9 mouse cellular contexts compared by ENCODE assay signal in genomic region chr10:43751881-43752675, GRCm38 (mm10).
DNase-seq lines count a peak whose midpoint lies in the region; ATAC-seq and TF ChIP-seq lines count a peak whose summit lies in the region.
"Had no signal": no experiment of that assay in that cellular context is flagged by ENCODE, and none has a peak within 500 bp of the region (broad histone marks: within the 10 kb centered on the region; RNA-seq: fewer than 3 reads in every experiment).

No protein-coding gene starts in this region.

- no peaks in the 10 kb centered on the region for H3K4me1 ChIP-seq in heart, postnatal 0 days (ENCODE audit: control insufficient read depth, insufficient read depth)
- no peaks in the 10 kb centered on the region for H3K4me1 ChIP-seq in midbrain, embryonic 11.5 days (ENCODE audit: control insufficient read depth, insufficient read depth, low read length)
- H3K4me1 ChIP-seq in stomach, embryonic 15.5 days = peaks cover 4% of the 10 kb centered on the region; the same call in 1 of the 2 replicates

- H3K27me3 ChIP-seq in heart, postnatal 0 days (ENCODE audit: control insufficient read depth, insufficient read depth, low read length) = no peaks in the 10 kb centered on the region
- no peaks in the 10 kb centered on the region for H3K27me3 ChIP-seq in midbrain, embryonic 11.5 days (ENCODE audit: control insufficient read depth, insufficient read depth, low read length)
- no peaks in the 10 kb centered on the region for H3K27me3 ChIP-seq in stomach, embryonic 15.5 days (replicated peaks)
- H3K27me3 ChIP-seq: limb, embryonic 13.5 days had no signal

- no peak overlapping the region for H3K4me2 ChIP-seq in heart, postnatal 0 days (ENCODE audit: low read depth, low read length)
- H3K4me2 ChIP-seq in midbrain, embryonic 11.5 days = no peak overlapping the region
- H3K4me2 ChIP-seq in stomach, embryonic 15.5 days = no peak overlapping the region
- H3K4me2 ChIP-seq: limb, embryonic 13.5 days had no signal

- no peak for TF ChIP-seq CTCF in heart, postnatal 0 days (IDR thresholded peaks at IDR 0.05; ENCODE audit: low read depth)

- WGBS in heart, postnatal 0 days = 37% methylated on average over 5 of the region's 5 CpGs
- WGBS in midbrain, embryonic 11.5 days = 56% methylated on average over 5 of the region's 5 CpGs
- 40% methylated on average over 5 of the region's 5 CpGs for whole genome bisulfite sequencing in stomach, embryonic 15.5 days

- no peaks in the 10 kb centered on the region for H3K36me3 ChIP-seq in heart, postnatal 0 days (replicated peaks; ENCODE audit: control insufficient read depth, insufficient read depth, low read length)
- no peaks in the 10 kb centered on the region for H3K36me3 ChIP-seq in midbrain, embryonic 11.5 days (ENCODE audit: control insufficient read depth, insufficient read depth, low read length)
- H3K36me3 ChIP-seq in stomach, embryonic 15.5 days = no peaks in the 10 kb centered on the region
- H3K36me3 ChIP-seq: limb, embryonic 13.5 days had no signal

- H3K9me3 ChIP-seq in heart, postnatal 0 days (replicated peaks; ENCODE audit: control insufficient read depth, low read length) = no peaks in the 10 kb centered on the region
- H3K9me3 ChIP-seq in midbrain, embryonic 11.5 days (ENCODE audit: control insufficient read depth, low read length) = no peaks in the 10 kb centered on the region
- H3K9me3 ChIP-seq in stomach, embryonic 15.5 days = no peaks in the 10 kb centered on the region
- H3K9me3 ChIP-seq: limb, embryonic 13.5 days had no signal

- H3K4me3 ChIP-seq in heart, postnatal 0 days (ENCODE audit: low read depth, low read length) = no peak overlapping the region
- H3K4me3 ChIP-seq in midbrain, embryonic 11.5 days (ENCODE audit: low read depth, low read length) = no peak overlapping the region
- no peak overlapping the region for H3K4me3 ChIP-seq in stomach, embryonic 15.5 days (replicated peaks)
- H3K4me3 ChIP-seq: limb, embryonic 13.5 days had no signal

- peak; percentile 82 to 83 for DNase-seq in right cerebral cortex, postnatal 10 days (ENCODE audit: low spot score in 2 of 2)
- no peak for DNase-seq in right cerebral cortex, adult 18-20 months
- peak; percentile 29 to 75 for DNase-seq in cerebellum, postnatal 4 days (ENCODE audit: low spot score in 2 of 2)
- DNase-seq in heart, postnatal 0 days (ENCODE audit: low spot score) = peak; percentile 23
- DNase-seq in kidney, postnatal 25 days = peak; percentile 95 to 96
- DNase-seq in midbrain, embryonic 11.5 days (ENCODE audit: low spot score, missing footprints) = peak; percentile 85

- no peak for TF ChIP-seq EP300 in heart, postnatal 0 days (IDR thresholded peaks at IDR 0.05; ENCODE audit: low read depth)

- no peak overlapping the region for H3K9ac ChIP-seq in heart, postnatal 0 days (replicated peaks; ENCODE audit: low read depth, low read length)
- no peak overlapping the region for H3K9ac ChIP-seq in midbrain, embryonic 11.5 days (ENCODE audit: low read length)
- no peak overlapping the region for H3K9ac ChIP-seq in stomach, embryonic 15.5 days
- H3K9ac ChIP-seq: limb, embryonic 13.5 days had no signal

- no peak overlapping the region for H3K27ac ChIP-seq in heart, postnatal 0 days (ENCODE audit: low read depth)
- H3K27ac ChIP-seq in midbrain, embryonic 11.5 days (ENCODE audit: low read depth, low read length) = no peak overlapping the region
- H3K27ac ChIP-seq in stomach, embryonic 15.5 days = no peak overlapping the region; the same call in 1 of the 2 replicates
- H3K27ac ChIP-seq: limb, embryonic 13.5 days had no signal

- no peak for ATAC-seq in heart, postnatal 0 days (ENCODE audit: insufficient read depth, low read depth)
- peak; percentile 50; the same call in 1 of the 2 replicates for ATAC-seq in midbrain, embryonic 11.5 days (ENCODE audit: low FRiP score)
- 0 out of 2 replicates have a peak, but pooled peaks have one; percentile 14 for ATAC-seq in stomach, embryonic 15.5 days (ENCODE audit: insufficient read depth, low FRiP score, low read depth)
- no peak; the same call in 1 of the 2 replicates for ATAC-seq in megakaryocyte-erythroid progenitor cell, adult 5-6 weeks (replicated peaks; ENCODE audit: low FRiP score, low TSS enrichment, poor library complexity, severe bottlenecking)

Comparison
In these comparisons a context has a peak if more than half of its experiments do, and no peak if none do; other contexts are left out.
1. ATAC-seq: peak in midbrain, embryonic 11.5 days (single experiment) and stomach, embryonic 15.5 days (single experiment); none in heart, postnatal 0 days (single experiment) and megakaryocyte-erythroid progenitor cell, adult 5-6 weeks (single experiment).